Mouse (Mus musculus): ENCODE data around the gene Capza1.
"Not testable (repeated sequence)": the region's sequence is repeated elsewhere in the genome, so short reads cannot be mapped to it uniquely, and the experiment has no call there.

Capza1 gene

DNA sequence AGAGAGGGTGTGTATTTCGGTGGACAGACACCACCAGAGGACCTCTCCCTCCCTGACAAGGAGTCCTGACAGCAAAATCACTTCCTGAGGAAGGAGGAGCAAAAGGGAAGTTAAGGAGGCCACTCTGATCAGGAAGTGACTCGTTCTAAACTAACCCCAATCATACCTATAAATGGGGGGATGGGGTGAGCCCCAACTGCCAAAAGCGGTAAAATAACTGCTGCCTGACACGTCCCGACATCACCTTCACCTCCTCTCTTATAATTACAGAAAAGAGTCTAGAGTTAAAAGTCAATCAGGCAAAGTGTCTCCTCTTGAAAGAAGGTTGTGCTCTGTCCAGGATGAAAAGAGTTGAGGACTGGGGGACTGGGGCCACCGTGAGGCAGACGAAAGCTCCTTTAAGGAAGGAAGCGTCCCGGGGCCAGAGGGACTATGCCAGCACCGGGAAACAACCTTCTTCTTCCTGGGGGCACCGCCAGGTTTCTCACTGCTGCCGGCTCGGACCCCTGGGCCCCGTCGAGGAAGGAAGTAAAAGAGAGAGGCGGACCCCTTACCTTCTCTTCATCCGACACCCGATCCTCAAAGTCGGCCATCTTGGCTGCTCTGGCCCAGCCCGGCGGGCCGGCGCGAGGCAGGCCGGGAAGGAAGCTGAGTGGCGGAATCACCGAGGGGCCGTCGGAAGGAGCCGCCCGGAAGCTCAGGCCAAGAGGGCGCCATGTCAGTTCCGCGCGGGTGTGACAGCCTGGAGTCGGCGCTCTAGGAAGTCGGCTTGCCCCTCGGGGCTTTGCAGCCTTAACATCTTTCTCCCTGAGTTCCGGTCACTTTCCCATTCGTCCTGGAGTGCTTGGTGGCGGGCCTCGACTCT lies at the start of gene Capza1, which contains the start of gene St7l:
Capza1 (minus strand) TSS at position 720 of the 865 bp plus-strand sequence.
St7l (plus strand) TSS at position 220 of the 865 bp plus-strand sequence.
- peak; percentile 79 to 84 for DNase-seq (ENCODE audit: low spot score in 2 of 2)

DNA sequence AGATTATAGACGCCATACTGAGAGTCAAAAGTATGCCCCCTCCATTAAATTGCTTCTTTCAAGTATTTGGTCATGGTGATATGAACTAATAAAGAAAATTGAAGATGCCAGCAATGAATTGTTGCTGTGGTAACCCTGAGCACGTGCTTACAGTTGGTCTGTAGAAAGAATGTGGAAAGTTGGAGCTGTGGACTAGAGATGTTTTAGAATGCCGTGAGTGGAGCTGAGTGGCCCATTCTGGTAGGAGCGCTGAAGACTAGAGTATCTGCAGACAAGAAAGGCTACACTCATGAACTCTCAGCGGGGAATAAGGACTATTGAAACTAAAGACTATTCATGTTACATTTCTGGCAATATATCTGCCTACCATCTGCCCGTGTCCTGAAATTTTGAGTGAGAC lies 44.9 kb upstream of the Capza1 start:
- no peak for DNase-seq (ENCODE audit: low spot score in 2 of 2)

DNA sequence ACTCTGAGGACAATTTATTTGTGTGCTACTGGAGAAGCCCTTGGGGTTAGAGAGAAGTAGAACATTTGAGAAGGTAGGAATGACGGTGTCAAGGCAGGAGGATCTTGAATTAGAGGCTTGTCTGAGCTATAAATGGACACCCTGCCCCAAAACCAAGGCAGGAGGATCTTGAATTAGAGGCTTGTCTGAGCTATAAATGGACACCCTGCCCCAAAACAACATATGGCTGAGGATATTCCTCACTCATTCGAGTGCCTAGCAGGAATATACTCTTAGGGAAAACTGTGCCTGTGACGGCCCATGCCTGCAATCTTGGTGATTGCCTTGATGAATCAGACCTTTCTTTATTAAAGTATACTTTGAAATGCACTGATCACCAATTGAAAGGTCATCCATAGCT lies 41.7 kb upstream of the Capza1 start:
- DNase-seq (ENCODE audit: low spot score in 2 of 2), result no peak

DNA sequence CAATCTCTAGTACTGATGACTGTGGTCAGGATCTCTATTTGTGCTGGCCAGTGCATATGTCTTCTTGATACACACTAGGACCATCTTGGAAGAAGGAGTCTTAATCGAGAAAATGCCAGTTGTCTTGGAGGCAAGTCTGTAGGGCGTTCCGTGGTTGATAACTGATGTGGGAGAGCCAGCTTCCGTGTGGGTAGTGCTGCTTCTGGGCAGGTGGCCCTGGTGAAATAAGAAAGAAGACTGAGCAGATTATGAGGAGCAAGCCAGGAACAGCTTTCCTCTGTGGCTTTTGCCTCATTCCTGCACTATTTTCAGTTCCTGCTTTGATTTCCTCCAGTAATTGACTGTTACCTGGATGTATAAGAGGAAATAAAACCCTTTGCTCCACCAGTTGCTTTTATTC lies 41.1 kb upstream of the Capza1 start:
- DNase-seq (ENCODE audit: low spot score in 2 of 2), result no peak

DNA sequence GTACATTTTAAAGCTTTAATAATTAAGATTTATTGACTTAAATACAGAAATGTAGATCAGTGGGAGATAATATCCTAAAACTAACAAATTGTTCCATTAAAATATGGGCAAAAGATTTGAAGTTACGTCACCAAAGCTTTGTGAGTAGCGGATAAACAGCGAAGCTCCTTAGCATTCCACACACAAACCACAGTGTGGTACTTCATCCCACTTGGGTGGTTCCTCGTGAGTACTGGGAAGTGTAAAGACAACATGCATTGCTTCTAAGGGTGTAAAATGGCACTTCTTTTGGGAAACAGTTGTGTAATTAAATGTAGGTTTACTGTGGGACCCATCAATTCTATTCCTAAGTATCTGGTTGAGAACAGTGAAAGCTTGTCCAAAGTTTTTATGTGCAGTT lies 36.8 kb upstream of the Capza1 start:
- DNase-seq (ENCODE audit: low spot score in 2 of 2), result no peak

DNA sequence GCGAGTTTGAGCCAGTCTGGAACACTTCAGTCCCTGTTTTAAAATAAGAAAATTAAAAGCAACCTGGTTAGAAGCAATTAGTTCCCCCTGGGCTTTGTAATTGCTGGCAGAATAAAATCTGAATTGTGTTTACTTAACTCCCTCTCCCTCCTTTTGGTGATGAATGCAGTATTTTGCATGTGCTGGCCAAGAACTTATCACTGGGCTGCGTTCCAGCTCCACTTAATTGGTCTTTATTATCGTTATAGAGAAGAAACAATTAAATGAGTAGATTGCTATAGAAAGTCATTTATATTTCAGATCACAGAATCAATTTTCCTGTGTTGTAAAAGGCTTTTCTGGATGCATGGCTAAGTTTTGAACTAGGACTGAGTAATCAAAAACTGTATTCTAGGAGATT lies 31.8 kb upstream of the Capza1 start:
- DNase-seq (ENCODE audit: low spot score in 2 of 2), result no peak

DNA sequence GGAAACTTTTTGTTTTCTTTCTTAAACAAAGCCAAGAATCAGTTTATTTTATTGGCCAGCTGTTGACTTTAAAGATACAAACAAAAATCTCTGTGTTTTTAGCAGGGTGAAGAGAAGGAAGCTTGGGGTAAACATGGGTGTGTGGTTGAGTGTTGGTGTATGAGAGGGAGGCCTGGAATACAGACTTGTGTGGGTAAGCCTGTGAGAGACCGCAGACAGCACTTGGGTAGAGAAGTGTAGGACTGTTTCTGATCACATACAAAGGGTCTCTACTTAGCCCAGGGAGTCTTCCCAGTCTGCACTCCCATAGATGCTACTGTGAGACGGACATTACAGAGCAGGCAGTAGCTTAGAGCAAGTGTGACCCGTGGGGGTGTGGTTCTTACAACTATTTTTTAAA lies 24.3 kb upstream of the Capza1 start:
- no peak for DNase-seq (ENCODE audit: low spot score in 2 of 2)

DNA sequence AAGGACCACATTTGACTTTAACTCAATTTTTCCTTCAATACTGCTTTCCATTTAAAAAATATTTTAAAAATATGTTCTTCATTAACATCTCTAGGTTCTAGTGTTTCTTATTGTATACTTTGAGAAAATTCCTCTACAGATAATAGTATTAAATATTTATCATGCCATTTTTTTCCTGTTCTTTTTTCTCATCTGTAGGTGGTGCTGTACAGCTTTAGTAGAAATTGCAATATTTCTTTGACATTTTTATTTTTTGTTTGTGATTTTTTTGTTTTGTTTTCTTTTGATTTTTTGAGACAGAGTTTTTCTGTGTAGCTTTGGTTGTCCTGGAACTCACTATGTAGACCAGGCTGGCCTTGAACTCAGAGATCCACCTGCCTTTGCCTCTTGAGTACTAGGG lies 5.3 kb upstream of the Capza1 start:
- DNase-seq (ENCODE audit: low spot score in 2 of 2), result no peak

DNA sequence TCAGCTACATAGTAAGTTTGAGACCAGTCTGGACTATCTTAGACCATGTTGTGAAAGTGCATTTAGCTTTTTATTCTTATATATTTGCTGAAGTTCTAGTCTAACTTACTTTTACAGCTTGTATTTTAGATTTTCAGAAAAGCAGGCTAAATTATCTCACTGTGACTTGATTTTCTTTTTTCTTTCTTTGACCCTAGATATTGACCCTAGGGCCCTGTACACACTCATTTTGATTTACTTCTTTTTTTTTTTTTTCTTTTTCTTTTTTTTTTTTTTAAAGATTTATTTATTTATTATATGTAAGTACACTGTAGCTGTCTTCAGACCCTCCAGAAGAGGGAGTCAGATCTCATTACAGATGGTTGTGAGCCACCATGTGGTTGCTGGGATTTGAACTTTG lies 2.4 kb upstream of the Capza1 start:
- DNase-seq (ENCODE audit: low spot score in 2 of 2), result not testable (repeated sequence)

DNA sequence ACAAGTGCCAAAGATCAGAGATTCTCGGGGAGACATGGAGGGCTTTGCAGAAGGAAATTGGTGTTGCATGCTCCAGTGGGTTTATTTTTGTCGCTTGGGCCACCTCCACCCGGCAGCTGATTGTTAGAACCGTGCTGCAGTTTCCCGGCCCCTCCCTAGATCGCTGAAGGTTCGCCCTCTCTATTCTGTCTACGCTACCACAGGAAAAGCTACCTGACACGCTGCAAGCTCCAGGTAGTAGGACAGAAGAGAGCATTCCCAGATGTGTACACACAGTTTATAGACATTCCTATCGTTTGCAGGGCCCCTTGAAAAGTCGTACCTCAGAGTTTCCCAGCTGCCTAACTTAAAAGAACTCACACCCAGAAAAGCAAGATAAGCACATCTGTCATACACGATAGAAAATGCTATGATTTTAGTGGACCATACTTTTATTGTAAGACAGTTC lies 1.1 kb upstream of the Capza1 start:
- no peak for DNase-seq (ENCODE audit: low spot score in 2 of 2)

DNA sequence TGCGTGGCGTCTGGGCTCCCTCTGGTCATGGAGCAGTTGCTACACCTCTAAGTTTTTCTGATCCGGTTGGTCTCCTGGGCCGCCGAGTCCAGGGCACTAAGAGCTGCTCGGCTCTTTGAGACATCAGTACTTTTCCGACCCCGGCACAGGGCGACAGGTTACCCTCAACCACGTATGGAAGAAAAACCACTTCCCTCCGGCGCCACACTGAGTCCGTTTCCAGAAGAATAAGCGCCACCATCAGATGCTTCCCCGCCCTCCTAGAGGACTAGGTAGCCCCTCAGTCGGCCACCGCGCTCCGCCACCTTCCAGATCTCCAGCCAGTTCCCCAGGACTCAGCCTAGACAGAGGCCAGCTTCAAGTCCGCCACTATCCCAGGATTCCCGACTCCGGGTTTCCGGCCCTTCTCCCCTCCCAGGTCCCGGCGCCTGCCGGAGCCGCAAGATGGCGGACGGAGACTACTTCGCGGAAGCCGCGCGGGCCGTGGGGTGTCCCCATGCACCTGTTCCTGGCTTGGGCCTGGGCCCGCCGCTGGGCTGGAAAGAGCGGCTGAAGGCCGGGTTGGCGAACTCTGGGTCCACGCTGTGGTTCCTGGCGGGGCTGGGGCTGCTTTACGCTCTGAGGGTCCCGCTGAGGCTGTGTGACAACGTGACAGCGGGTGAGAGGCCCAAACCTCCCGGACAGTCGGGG lies 491 bp upstream of the Capza1 start:
- peak; percentile 72 to 80 for DNase-seq (ENCODE audit: low spot score in 2 of 2)

DNA sequence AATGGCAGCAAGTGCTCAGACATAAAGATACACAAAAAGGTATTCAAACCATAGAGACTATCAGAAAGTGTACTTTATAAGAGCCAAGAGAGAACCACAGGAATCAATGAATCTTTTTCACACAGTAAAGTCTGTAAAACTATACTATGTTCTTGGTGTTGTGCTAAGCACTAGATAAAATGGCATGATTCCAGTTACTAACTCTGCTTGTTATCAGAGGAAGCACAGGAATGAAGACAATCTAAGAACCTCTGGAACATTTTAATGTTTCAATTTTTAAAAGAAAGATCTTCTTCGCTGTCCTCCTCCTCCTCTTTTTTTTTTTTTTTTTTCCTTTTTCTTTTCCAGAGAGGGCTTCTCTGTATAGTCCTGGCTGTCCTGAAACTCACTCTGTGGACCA lies 5.7 kb downstream of the Capza1 start:
- DNase-seq (ENCODE audit: low spot score in 2 of 2), result no peak

DNA sequence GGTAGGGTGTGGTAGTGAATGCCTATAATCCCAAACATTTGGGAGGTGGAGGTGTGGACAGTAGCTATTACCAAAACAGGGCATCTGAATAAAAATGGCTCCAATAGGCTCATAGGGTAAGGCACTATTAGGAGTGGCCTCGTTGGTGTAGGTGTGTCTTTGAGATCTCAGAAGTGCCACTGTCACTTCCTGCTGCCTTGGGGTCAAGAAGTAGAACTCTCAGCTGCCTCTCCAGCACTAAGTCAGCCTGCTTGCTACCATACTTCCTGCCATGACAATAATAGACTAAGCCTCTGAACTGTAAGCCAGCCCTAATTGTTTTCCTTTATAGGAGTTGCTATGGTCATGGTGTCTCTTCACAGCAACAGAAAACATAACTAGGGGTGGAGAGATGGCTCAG lies 8.2 kb downstream of the Capza1 start:
- no peak for DNase-seq (ENCODE audit: low spot score in 2 of 2)

DNA sequence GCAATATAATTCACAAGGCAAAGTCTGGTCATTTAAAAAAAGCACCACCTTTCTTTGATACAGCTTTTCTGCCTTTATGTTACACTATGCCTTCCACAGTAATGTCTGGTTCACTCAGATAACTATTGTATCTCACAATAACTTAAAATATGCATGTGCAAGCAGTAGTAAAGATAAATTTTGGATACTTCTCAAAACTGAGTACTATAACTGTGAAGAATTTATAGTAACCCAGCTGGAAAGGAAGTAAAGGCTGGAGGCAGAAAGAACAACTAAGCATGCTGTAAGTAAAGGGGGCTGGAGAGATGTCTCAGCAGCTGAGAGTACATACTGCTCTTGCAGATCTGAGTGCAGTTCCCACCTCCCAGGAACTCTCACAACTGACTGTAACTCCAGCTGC lies 9.4 kb downstream of the Capza1 start:
- DNase-seq (ENCODE audit: low spot score in 2 of 2), result no peak

DNA sequence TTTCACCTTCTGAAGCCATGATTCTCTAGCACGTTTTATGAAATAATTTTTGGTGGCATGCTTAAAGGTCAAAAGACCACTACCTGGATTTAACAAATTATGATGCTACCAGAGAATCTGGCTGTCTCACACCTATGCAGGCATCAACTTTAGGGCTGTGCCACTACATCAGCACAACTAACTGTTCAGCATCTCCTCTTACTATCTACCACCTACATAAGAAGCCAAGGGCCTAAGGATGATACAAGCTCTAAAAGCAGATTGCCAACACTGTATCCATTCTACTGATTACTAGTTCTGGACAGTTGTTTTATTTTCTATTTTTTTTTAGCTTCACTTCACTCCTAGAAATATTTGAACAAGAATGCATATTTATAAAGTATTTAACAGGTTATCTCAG lies 9.8 kb downstream of the Capza1 start:
- no peak for DNase-seq (ENCODE audit: low spot score in 2 of 2)

DNA sequence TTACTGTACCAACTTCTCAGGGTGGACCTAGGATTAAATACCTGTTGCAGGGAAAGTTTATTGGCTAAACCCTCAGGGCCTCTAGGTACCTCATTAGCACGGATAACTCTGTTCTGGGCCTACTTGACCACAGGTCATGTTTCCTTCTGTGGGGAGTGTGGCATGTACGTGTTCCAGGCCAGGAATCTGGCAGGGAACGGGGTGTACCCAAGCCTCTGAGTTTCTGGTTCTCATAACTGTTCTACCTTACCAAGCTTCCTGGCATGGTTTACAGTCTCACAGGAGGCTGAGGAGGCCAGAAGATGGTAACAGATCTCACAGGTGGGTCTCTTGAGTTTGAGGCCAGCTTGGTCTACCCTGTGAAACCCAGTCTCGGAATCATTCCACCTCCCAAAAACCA lies 17.7 kb downstream of the Capza1 start:
- DNase-seq (ENCODE audit: low spot score in 2 of 2), result no peak

DNA sequence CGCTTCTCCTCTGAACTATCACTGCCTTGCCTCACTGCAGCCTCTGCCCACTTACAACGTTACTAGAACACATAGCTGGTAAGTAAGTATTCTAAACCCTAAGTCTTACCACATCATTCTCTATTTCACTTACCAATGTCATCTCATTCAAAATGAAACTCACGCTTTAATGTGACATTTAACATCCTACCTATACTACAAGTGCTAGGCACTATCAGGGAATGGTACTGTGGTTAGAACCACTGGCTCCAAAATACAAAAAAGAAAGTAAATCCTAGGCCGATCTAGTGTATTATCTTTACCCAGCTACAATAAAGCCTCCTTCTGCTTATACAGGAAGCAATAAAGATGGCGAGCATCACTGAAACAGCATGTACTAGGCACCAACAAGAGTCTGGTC lies 23.3 kb downstream of the Capza1 start:
- DNase-seq (ENCODE audit: low spot score in 2 of 2), result no peak

DNA sequence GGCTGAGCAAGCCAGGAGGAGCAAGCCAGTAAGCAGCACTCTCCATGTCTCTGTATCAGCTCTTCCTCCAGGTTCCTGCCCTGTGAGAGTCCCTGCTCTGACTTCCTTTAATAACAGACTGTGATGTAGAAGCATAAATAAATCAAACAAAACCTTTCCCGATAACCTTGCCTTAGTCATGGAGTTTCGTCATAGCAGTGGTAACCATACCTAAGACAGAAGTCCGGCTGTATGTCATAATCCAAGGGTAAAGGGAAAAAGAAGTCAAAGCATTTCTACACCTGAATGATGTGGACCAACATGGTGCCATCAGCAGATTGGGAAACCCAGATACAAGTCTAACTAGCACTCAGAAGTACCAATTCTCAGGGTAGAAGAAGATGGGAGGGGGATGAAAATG lies 28.5 kb downstream of the Capza1 start:
- DNase-seq (ENCODE audit: low spot score in 2 of 2), result no peak

DNA sequence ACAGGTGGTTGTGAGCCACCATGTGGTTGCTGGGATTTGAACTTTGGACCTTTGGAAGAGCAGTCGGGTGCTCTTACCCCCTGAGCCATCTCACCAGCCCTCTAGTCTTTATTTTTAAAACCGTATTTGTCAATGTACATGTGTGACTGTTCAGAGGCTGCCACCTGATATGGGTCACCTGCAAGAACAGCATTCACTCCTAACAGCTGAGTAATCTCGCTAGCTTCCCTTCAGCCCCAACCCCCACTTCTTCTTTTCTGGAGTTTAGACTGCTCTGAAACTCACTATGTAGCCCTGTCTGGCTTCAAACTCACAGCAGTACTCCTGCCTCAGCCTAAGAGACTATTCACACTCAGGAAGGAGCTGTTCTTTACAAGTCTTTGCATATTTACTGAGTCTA lies 41.9 kb downstream of the Capza1 start:
- no peak for DNase-seq (ENCODE audit: low spot score in 2 of 2)

DNA sequence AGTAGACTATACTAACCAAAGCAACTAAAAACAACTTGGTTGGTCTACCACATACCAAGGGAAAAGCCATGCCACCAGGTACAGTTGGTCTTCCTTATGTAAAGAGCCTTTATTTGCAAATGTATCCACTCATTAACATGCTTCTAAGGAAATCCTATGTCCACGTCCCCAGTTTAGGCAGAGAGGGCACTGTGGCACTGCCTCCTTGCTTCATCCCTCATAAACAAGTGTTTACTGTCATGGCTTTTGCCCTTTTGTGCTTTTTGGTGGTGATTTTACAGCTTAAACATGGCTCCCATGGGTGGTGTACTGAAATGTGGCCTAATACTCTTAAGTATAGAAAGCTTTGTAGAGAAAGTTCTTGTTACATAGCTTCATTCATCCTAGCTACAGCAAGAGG lies 43.9 kb downstream of the Capza1 start:
- DNase-seq (ENCODE audit: low spot score in 2 of 2), result no peak

DNA sequence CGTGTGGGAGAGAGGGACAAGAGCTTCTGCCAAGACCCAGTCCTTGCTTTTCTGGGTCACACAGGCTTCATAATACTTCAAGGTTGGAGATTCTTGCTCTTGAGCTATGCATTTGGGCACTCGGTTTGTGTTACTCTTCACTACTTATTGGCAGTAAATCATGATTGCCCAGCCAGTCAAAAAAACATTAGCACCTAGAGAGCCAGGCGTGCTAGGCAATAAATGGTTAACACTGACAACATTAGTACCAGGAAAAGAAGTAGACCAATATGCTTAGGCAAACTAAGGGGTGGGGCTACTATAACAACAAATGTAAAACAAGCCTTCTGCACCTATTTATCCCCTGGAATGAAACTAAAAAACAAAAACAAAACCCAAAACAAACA lies 45.6 kb downstream of the Capza1 start:
- no peak for DNase-seq (ENCODE audit: low spot score in 2 of 2)

DNA sequence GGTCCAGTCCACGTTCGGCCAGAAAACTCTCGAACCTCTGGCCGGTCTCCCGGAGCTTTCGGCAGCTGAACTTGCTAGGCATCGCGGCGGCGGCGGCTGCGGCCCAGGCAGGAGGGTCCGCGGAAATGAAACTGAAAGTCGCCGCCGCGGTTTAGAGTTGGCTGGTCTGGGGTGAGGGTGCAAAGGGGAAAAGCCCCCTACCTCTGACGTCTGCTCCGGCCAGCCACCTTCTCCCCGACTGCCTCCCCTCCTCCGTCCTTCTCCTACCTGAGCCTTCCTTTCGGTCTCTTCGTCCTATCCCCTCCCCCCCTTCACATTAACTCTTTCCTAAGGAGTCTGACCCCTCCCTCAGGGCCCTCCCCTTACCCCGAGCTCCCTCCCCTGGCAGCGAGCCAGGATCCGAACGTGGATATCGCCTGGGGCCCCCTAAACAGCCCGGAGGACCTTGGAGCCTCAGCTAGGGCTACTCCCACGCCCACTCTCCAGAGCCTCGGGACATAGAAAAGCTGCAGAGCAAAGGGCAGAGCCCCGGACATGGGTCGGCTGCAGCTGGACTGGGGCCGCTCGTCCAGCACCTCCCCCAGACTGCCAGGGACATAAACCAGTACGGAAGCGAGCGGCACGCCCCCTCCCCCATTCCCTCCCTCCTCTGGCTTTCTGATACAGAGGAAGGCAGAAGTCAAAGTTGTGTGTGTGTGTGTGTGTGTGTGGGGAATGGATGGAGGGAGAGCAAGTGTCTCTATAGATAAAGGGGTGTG lies 46.1 kb downstream of the Capza1 start, which contains the start of gene Mov10:
Mov10 (minus strand) TSS at position 573 of the 758 bp plus-strand sequence.
- peak; percentile 44 to 53 for DNase-seq (ENCODE audit: low spot score in 2 of 2)
